Mouse (Mus musculus) bone marrow, adult 2 months (tissue): ENCODE measurements at regions not wholly inside any gene's neighbourhood (a gene's known extent, or its start where the extent isn't known, plus 50 kb on each side); places are given as distances from the start of the nearest gene placed in this dataset.

Source experiments
- CTCF ChIP-seq: fragments of 200-500 bp; IDR thresholded peaks from 2 replicates; pipeline ENCODE4 v1.5.1; 2011; ENCODE audit warnings: low read length, control low read depth; ENCODE audit not compliant: control insufficient read depth, insufficient read depth
- POLR2A ChIP-seq: fragments of 200-500 bp; IDR thresholded peaks from 2 replicates; pipeline ENCODE4 v1.6.1; 2011; ENCODE audit warnings: low read depth, mild to moderate bottlenecking, control low read depth, low read length, borderline replicate concordance; ENCODE audit not compliant: control insufficient read depth

- TF ChIP-seq POLR2A (no peak), CTCF (no peak)
Measured at GRCm38 (mm10) chr1:23653628-23654027, 107.9 kb upstream of the B3gat2 start.
